Mouse (Mus musculus) hindbrain, embryonic 13.5 days (tissue): ENCODE measurements around the gene Map3k6. TPM values are rescaled to one million over a fixed set of nuclear protein-coding genes. Genes with fewer than 3 reads are reported as not detected.

Experiments
- ATAC-seq: fragments of 200-750 bp; cut with Nextera tagmentation; 2 replicates; pipeline ENCODE4 v1.8.0; 2017; ENCODE audit warnings: moderate TSS enrichment; ENCODE audit not compliant: low FRiP score
- H3K27ac ChIP-seq: fragments of 300-500 bp; sonication (generic); 2 replicates; pipeline ENCODE4 v1.5.1; 2015; ENCODE audit warnings: inconsistent platforms, mild to moderate bottlenecking, moderate library complexity
- H3K27me3 ChIP-seq: fragments of 300-500 bp; sonication (generic); 2 replicates; pipeline ENCODE4 v1.6.1; 2015; ENCODE audit warnings: mild to moderate bottlenecking, inconsistent platforms
- H3K36me3 ChIP-seq: fragments of 300-500 bp; sonication (generic); 2 replicates; pipeline ENCODE4 v1.6.1; 2015; ENCODE audit warnings: mild to moderate bottlenecking, inconsistent platforms
- H3K4me1 ChIP-seq: fragments of 300-500 bp; sonication (generic); replicated peaks from 2 replicates; pipeline ENCODE4 v1.6.1; 2015; ENCODE audit warnings: inconsistent platforms
- H3K4me2 ChIP-seq: fragments of 300-500 bp; sonication (generic); 2 replicates; pipeline ENCODE4 v1.6.1; 2015; ENCODE audit warnings: inconsistent platforms, mild to moderate bottlenecking, moderate library complexity
- H3K4me3 ChIP-seq: fragments of 300-500 bp; sonication (generic); 2 replicates; pipeline ENCODE4 v1.5.1; 2015; ENCODE audit warnings: mild to moderate bottlenecking, inconsistent platforms
- H3K9ac ChIP-seq: fragments of 300-500 bp; sonication (generic); 2 replicates; pipeline ENCODE4 v1.6.1; 2015; ENCODE audit warnings: mild to moderate bottlenecking, inconsistent platforms
- H3K9me3 ChIP-seq: fragments of 300-500 bp; sonication (generic); 2 replicates; pipeline ENCODE4 v1.6.1; 2016; ENCODE audit warnings: inconsistent platforms
- WGBS: fragments of 180-500 bp; shearing (Covaris S2); methylation state at CpG from one replicate; pipeline ENCODE4 v1.1.7; 2015; 5-methylcytosine and 5-hydroxymethylcytosine counted together
- polyA plus RNA-seq: library from polyadenylated mRNA; unstranded; fragments of >200 nt; fragmentation: Nextera tagmentation; extraction: Ambion mirVana; gene quantifications from 2 replicates; pipeline ENCODE4 v1.2.1, GENCODE M21; 2015

Gene Map3k6
- 1.9 and 2.0 TPM in 2 replicates for polyA plus RNA-seq

DNA sequence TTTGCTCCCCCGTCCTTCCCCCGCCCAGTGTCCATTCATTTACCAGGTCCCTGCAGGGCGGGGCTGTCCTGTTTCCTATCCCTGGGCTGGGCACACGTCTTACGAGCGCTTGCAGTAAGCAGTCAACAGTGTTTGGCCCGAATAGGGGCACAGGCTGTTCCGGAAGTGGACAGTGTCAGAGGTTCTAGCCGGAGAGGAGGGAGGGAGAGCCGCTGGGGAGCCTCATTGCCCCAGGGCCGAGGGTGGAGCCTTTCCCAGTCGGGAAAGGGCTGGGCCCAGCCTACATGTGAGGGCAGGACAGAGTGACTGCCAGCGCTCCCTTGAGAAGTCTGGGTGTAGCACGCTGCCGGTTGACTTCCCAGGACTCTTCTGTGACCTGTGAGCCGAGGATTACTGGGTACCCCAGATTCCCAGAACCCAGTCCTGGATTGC is at the start of gene Map3k6:
Gene Map3k6 (plus strand): TSS at position 329 of the 432 bp plus-strand sequence.
- peak within 1 kb of the TSS; percentile 49 for H3K4me3 ChIP-seq
- H3K27me3 ChIP-seq = peaks cover 75% of the 10 kb centered on the region
- peaks cover 20% of the 10 kb centered on the region for H3K4me1 ChIP-seq
- peak within 1 kb of the TSS; percentile 72 for H3K9ac ChIP-seq
- 3% methylated on average over 16 of the region's 16 CpGs for WGBS
- no peaks in the 10 kb centered on the region for H3K9me3 ChIP-seq
- H3K27ac ChIP-seq = no peak within 1 kb of the TSS
- no peak; the same call in 1 of the 2 replicates for ATAC-seq
- H3K4me2 ChIP-seq = peak within 1 kb of the TSS; percentile 68
- H3K36me3 ChIP-seq = no peaks in the 10 kb centered on the region

DNA sequence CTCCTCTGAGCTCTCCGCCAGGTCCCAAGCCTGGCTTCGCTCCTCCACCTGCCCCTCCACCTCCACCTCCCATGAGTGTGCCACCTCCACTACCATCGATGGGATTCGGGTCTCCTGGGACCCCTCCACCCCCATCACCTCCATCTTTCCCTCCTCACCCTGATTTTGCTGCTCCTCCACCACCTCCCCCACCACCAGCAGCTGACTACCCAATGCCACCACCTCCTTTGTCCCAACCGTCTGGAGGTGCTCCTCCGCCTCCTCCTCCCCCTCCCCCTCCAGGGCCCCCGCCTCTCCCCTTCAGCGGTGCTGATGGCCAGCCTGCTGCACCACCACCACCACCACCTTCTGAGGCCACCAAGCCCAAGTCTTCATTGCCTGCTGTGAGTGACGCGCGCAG is 46.1 kb upstream of the Map3k6 start:
- Histone ChIP-seq H3K9me3 (no peaks in the 10 kb centered on the region), H3K4me2 (no peak overlapping the region), H3K4me3 (no peak overlapping the region), H3K9ac (no peak overlapping the region), H3K4me1 (peaks cover 40% of the 10 kb centered on the region), H3K36me3 (peaks cover 63% of the 10 kb centered on the region), H3K27ac (no peak overlapping the region), H3K27me3 (no peaks in the 10 kb centered on the region)
- ATAC-seq = no peak
- 92% methylated on average over 8 of the region's 11 CpGs for WGBS

DNA sequence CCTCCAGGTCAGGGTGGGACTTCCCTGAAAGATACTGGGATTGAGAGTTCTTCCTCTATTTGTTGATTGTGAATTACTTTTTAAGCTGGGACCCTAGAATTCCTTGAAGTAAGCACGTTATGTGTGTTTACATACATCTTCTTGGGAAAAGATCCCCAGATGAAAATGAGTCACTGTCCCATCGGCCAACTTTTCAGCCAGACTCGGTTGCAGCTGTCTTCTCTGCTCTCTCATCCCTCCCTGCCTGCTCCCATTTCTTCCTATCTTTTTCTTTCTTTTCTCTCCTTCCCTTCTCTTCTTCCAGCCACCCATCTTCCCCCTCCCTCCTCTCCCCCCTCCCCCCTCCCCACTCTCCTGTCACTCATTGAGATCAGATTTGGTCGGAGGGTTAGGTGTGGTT is 45.6 kb upstream of the Map3k6 start:
- 72% methylated on average over 4 of the region's 4 CpGs for WGBS
- H3K36me3 ChIP-seq = peaks cover 58% of the 10 kb centered on the region

DNA sequence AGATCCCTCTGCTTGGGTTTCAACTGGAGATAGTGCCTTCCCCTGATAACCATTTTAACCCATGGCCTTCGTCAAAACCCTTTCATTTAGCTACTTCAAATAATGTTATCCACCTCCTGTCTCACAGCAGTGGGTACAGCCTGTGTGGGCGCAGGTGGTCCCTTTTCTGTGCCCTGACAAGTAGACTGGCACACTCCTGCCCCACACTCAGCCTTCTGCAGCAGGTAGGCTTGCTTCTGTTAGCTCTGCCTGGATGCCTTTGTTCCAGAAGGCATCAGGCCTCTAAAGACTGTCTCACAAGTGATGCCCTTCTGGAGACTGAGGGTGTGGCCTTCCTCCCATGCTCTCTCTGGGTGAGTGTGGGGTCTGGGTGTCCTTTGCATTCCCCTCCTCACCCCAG is 44.5 kb upstream of the Map3k6 start:
- H3K4me1 ChIP-seq = peaks cover 56% of the 10 kb centered on the region
- H3K36me3 ChIP-seq = peaks cover 47% of the 10 kb centered on the region
- no peaks in the 10 kb centered on the region for H3K27me3 ChIP-seq
- H3K9ac ChIP-seq = peak overlapping the region; percentile 36; the same call in 1 of the 2 replicates
- no peaks in the 10 kb centered on the region for H3K9me3 ChIP-seq
- peak overlapping the region; percentile 89 for H3K27ac ChIP-seq
- 85% methylated on average over 2 of the region's 2 CpGs for WGBS
- no peak overlapping the region for H3K4me3 ChIP-seq
- ATAC-seq = no peak
- no peak overlapping the region for H3K4me2 ChIP-seq

More for the DNA sequence above, 45.6 kb upstream of the Map3k6 start:
- H3K4me3 ChIP-seq = no peak overlapping the region
- H3K9me3 ChIP-seq = no peaks in the 10 kb centered on the region
- no peak overlapping the region for H3K27ac ChIP-seq
- H3K4me1 ChIP-seq = peaks cover 45% of the 10 kb centered on the region
- H3K4me2 ChIP-seq = no peak overlapping the region
- ATAC-seq = no peak
- no peak overlapping the region for H3K9ac ChIP-seq
- no peaks in the 10 kb centered on the region for H3K27me3 ChIP-seq

DNA sequence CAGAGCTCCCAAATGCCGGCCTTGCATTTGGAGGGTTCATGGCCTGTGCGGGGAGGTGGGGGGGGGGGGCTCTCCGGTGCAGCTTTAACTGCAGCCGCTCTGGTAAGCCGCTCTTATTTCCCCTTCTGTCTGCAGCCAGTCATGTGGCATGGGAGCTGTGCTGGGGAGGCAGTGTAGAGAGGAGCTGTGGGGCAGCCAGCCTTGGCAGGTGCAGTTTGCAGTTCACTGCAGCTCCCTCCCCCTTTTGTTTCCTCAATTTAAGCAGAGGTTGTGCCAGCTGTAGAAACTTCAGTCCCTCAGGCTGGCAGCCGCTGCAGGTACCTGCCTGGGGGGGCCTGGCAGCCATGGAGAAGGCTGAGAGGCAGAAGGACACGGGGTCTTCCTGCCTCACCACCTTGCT is 43.8 kb upstream of the Map3k6 start:
- no peak overlapping the region for H3K4me2 ChIP-seq

DNA sequence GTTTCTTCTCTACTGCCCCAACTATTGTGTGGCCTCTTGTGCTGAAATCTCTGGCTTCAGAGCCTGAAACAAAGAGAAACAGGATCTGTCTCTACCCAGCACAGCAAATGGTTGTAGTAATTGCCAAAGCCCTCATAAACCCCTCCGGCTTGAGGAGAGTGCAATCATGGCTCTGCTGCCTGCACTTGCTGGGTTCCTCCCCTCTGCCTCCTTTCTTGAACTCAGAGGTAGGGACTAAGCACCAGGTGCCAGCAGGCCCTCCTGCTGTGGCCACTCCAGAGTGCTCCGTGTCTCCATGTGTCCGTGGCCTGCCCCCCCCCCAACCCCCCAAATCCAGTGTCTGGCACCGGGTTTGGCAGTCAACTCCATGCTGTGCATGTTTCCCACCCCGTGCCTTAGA is 43.3 kb upstream of the Map3k6 start:
- H3K4me2 ChIP-seq = no peak overlapping the region
- peaks cover 36% of the 10 kb centered on the region for H3K36me3 ChIP-seq
- peak; percentile 6; the same call in 1 of the 2 replicates for ATAC-seq
- no peaks in the 10 kb centered on the region for H3K27me3 ChIP-seq
- WGBS = 8% methylated on average over 5 of the region's 5 CpGs
- H3K27ac ChIP-seq = peak overlapping the region; percentile 89
- no peaks in the 10 kb centered on the region for H3K9me3 ChIP-seq
- H3K9ac ChIP-seq = peak overlapping the region; percentile 36
- H3K4me1 ChIP-seq = peaks cover 59% of the 10 kb centered on the region
- H3K4me3 ChIP-seq = no peak overlapping the region

More for the DNA sequence above, 43.8 kb upstream of the Map3k6 start:
- 30% methylated on average over 7 of the region's 7 CpGs for WGBS
- Histone ChIP-seq H3K27me3 (no peaks in the 10 kb centered on the region), H3K9ac (peak overlapping the region; percentile 36), H3K4me3 (no peak overlapping the region), H3K9me3 (no peaks in the 10 kb centered on the region), H3K4me1 (peaks cover 59% of the 10 kb centered on the region), H3K27ac (peak overlapping the region; percentile 89), H3K36me3 (peaks cover 41% of the 10 kb centered on the region)
- peak; percentile 50; the same call in 1 of the 2 replicates for ATAC-seq

DNA sequence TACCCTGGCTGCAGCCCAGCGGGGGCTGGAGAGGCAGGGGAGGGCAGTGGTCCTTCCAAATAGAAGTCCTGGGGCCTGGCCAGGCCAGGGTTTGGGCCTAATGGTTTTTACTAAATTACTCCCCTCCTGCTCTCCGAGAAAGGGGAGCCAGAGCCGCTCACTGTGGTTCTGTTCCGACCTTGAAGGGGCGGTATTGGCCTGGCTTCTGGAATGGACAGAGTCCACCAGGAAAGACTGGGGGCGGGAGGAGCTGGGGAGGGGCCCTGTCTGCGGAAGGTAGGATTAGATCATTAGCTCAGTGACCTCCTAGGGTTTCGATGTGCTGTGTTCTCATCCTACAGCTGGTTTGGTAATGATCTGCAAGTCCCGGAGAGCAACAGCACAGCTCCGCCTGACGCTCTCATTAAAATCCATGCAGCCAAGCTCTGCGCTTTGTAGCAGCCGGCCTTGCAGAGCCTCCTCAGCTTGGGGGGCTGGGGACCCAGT is 42.8 kb upstream of the Map3k6 start:
- Histone ChIP-seq H3K36me3 (peaks cover 31% of the 10 kb centered on the region), H3K4me2 (no peak overlapping the region), H3K27ac (peak overlapping the region; percentile 89), H3K9me3 (no peaks in the 10 kb centered on the region), H3K9ac (peak overlapping the region; percentile 36), H3K4me3 (no peak overlapping the region), H3K27me3 (no peaks in the 10 kb centered on the region), H3K4me1 (peaks cover 59% of the 10 kb centered on the region)
- no peak for ATAC-seq
- 16% methylated on average over 13 of the region's 13 CpGs for WGBS

DNA sequence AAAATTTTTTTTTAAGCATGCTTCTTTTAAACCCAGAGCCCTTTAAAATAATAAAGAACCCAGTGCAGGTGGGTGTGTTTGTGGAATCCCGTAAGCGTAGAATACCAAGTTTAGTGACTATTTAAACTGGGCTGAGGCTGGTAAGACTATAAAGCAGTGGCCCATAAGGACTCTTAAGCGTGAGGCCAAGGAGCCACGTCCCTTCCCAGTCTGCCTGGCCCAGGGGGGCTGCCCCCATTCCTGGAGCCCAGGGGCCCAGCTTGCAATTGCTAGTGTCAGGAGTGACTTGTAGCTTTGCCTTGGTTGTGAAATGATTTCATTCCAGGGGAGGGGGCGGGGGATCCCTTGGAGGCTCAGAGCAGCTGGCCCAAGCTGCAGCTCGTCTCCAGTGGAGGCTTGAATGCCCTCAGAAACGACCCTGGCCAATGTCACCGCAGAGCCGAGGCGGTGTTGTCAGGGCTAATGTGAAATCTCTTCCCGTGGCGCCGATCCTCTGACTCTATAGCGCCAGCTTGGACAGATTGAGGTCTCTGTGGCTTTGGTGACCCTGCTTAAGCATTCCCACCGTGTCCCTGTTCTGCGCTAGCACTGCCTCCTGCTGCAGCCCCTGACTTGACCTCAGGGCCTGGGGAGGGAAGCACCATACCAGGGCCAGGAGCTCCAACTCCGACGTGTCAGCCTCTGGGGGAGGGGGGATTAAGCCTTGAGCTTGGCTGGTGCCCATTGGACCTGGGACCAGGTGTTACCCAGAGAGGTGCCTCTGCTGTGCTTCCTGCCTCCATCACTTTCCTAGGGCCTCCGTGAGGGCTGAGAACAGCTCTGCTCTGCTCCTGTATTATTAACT is 42.1 kb upstream of the Map3k6 start:
- Histone ChIP-seq H3K4me2 (no peak overlapping the region), H3K9ac (peak overlapping the region; percentile 36), H3K36me3 (peaks cover 24% of the 10 kb centered on the region), H3K27me3 (no peaks in the 10 kb centered on the region), H3K9me3 (no peaks in the 10 kb centered on the region), H3K27ac (peak overlapping the region; percentile 89), H3K4me3 (no peak overlapping the region), H3K4me1 (peaks cover 64% of the 10 kb centered on the region)
- no peak; the same call in 1 of the 2 replicates for ATAC-seq
- 13% methylated on average over 19 of the region's 19 CpGs for WGBS

DNA sequence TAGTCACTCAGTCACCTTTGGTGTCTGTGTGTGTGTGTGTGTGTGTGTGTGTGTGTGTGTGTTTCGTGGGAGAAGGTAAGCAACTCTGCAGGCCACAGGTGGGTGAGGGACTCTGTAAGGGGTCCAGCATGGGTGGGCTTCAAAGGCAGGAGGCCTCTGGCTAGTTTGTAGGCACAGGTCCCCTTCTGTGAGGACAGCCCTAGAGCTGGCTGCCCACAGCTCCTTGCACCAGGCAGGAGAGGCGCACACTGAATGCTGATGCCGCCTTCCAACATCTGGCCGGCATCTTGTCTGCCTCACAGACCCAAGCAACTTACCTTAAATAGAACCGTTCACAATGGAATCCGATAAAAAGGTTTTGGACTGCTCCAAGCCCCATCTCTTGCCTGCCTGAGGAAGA is 40.9 kb upstream of the Map3k6 start:
- ATAC-seq = no peak
- H3K9ac ChIP-seq = no peak overlapping the region
- H3K36me3 ChIP-seq = peaks cover 12% of the 10 kb centered on the region
- 61% methylated on average over 6 of the region's 6 CpGs for WGBS
- no peak overlapping the region for H3K4me2 ChIP-seq
- peaks cover 73% of the 10 kb centered on the region for H3K4me1 ChIP-seq
- H3K27me3 ChIP-seq = no peaks in the 10 kb centered on the region
- no peak overlapping the region for H3K27ac ChIP-seq
- H3K4me3 ChIP-seq = no peak overlapping the region
- no peaks in the 10 kb centered on the region for H3K9me3 ChIP-seq

DNA sequence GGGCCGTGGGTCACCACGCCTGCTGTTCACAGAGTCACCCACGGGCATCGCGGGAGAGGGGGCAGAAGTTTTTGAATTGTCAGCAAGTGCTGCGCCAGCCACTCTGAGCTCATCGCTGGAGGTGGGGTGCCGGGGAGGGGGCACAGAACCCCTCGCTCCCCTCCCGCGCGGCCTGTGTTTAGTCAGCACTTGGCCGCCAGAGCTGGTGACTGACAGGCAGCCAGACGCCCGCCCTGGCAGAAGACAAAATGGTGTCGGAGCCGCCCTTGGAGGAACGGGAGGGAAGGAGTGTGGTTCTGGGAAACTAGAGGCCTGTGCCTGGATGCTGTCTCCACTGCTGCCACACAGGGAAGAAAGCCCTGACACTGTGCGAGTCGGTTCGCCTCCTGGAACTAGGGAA is 40.3 kb upstream of the Map3k6 start:
- Histone ChIP-seq H3K4me1 (peaks cover 78% of the 10 kb centered on the region), H3K9ac (peak overlapping the region; percentile 36; the same call in 1 of the 2 replicates)

DNA sequence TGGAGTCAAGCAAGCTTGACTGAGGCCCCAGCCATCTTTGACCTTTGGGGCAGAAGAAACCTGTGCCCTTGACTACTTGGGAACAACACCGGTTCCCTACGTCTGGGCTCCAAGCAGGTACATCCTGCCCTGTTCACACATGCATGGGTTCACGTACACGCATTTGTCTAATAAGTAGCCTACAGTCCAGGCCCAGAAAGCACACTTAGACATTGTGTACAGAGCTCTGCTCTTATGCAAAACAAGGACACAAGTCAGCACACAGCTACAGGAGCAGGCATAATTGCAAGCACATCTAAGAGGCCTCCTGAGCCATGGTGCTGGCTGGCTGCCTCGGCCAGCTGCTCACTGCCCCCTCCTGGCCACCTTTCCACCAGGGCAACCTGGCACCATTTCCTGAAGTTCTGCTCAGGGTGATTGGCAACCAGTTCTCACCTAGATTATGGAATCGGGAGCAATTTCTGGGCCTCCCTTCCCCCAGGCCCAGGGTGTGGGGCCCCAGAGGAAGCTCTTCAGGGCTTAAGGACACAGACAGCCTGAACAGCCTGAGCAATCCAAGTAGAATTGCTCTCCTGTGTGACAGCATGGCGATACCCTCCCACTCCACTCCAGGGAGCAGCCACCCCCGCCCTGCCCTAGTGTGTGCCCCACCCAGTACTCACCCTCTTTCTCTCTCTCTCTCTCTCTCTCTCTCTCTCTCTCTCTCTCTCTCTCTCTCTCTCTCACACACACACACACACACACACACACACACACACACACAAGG is 39.4 kb upstream of the Map3k6 start:
- peaks cover 71% of the 10 kb centered on the region for H3K4me1 ChIP-seq
- 67% methylated on average over 8 of the region's 8 CpGs for WGBS
- H3K4me2 ChIP-seq = no peak overlapping the region
- H3K9ac ChIP-seq = no peak overlapping the region; the same call in 1 of the 2 replicates
- H3K4me3 ChIP-seq = no peak overlapping the region
- H3K9me3 ChIP-seq = no peaks in the 10 kb centered on the region
- H3K36me3 ChIP-seq = peaks cover 2% of the 10 kb centered on the region; the same call in 1 of the 2 replicates
- peak overlapping the region; percentile 66 for H3K27ac ChIP-seq
- ATAC-seq = no peak
- no peaks in the 10 kb centered on the region for H3K27me3 ChIP-seq

More for the DNA sequence above, 40.3 kb upstream of the Map3k6 start:
- Histone ChIP-seq H3K27me3 (no peaks in the 10 kb centered on the region), H3K27ac (peak overlapping the region; percentile 66), H3K36me3 (peaks cover 11% of the 10 kb centered on the region), H3K9me3 (no peaks in the 10 kb centered on the region), H3K4me3 (no peak overlapping the region), H3K4me2 (no peak overlapping the region)
- ATAC-seq = no peak
- WGBS = 32% methylated on average over 21 of the region's 21 CpGs

DNA sequence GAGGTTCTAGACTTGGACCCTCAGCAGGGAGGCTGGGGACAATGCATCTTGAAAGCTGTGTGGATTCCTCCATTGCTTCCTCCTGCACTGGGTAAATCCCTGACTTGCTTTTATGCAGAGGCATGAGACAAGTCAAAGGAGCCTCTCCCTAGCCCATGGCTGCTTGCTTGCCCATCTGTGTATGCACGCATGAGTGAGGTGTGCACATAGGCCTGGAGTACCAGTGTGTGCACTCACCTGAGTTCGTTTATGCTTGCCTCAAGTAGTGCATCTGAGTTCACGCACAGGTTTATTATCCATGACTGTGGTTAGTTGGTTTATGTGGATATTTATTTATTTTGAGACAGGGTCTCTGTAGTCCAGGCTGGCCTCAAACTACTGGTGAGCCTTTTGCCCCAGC is 38.4 kb upstream of the Map3k6 start:
- WGBS = 94% methylated on average over 3 of the region's 3 CpGs
- no peak overlapping the region for H3K4me3 ChIP-seq
- H3K9ac ChIP-seq = no peak overlapping the region
- no peaks in the 10 kb centered on the region for H3K9me3 ChIP-seq
- peaks cover 60% of the 10 kb centered on the region for H3K4me1 ChIP-seq
- H3K27ac ChIP-seq = no peak overlapping the region
- H3K36me3 ChIP-seq = no peaks in the 10 kb centered on the region
- H3K27me3 ChIP-seq = no peaks in the 10 kb centered on the region
- H3K4me2 ChIP-seq = no peak overlapping the region
- ATAC-seq = no peak
